Mouse (Mus musculus) brown adipose tissue, adult 24 weeks (tissue): ENCODE results near the gene Ttyh3. TPM values are rescaled to one million over a fixed set of nuclear protein-coding genes. Genes with fewer than 3 reads are reported as not detected.

ENCODE experiments used
- H3K27ac ChIP-seq: fragments of 200-500 bp; replicated peaks from 2 replicates; pipeline ENCODE4 v1.5.1; 2012; ENCODE audit warnings: low read depth, mild to moderate bottlenecking, low read length
- H3K4me1 ChIP-seq: fragments of 200-500 bp; 2 replicates; pipeline ENCODE4 v1.6.1; 2012; ENCODE audit warnings: low read length, mixed read lengths; ENCODE audit not compliant: control insufficient read depth, insufficient read depth, insufficient read length
- H3K4me3 ChIP-seq: fragments of 200-500 bp; 2 replicates; pipeline ENCODE4 v1.5.1; 2012; ENCODE audit warnings: low read depth, mild to moderate bottlenecking, low read length, moderate library complexity; ENCODE audit not compliant: insufficient read depth
- polyA plus RNA-seq: library from polyadenylated mRNA; stranded (reverse); fragments of >200 nt; gene quantifications from 2 replicates; pipeline ENCODE4 v1.2.4, GENCODE M21; 2012; ENCODE audit not compliant: missing spikeins, insufficient read depth, insufficient read length

Ttyh3 gene
- polyA plus RNA-seq, 1 experiment: 4.8 TPM

GRCm38 (mm10) chr5:140611611-140612185, 37.1 kb downstream of the Ttyh3 start:
- no peak overlapping the region; the same call in 1 of the 2 replicates for H3K27ac ChIP-seq
- H3K4me1 ChIP-seq: peaks cover 14% of the 10 kb centered on the region
- peak overlapping the region; percentile 56; the same call in 1 of the 2 replicates for H3K4me3 ChIP-seq

- H3K27ac ChIP-seq: peak overlapping the region; percentile 90
- peak overlapping the region; percentile 56 for H3K4me3 ChIP-seq
- peaks cover 15% of the 10 kb centered on the region; the same call in 1 of the 2 replicates for H3K4me1 ChIP-seq
Measured at GRCm38 (mm10) chr5:140611021-140611583, 37.7 kb downstream of the Ttyh3 start.

GRCm38 (mm10) chr5:140610273-140611011, 38.4 kb downstream of the Ttyh3 start:
- peaks cover 15% of the 10 kb centered on the region; the same call in 1 of the 2 replicates for H3K4me1 ChIP-seq
- H3K4me3 ChIP-seq: peak overlapping the region; percentile 56
- H3K27ac ChIP-seq: peak overlapping the region; percentile 90

GRCm38 (mm10) chr5:140609511-140610272, 39.1 kb downstream of the Ttyh3 start:
- H3K4me1 ChIP-seq: peaks cover 15% of the 10 kb centered on the region; the same call in 1 of the 2 replicates
- peak overlapping the region; percentile 78 for H3K27ac ChIP-seq
- peak overlapping the region; percentile 88 for H3K4me3 ChIP-seq

GRCm38 (mm10) chr5:140608634-140609015, 40.2 kb downstream of the Ttyh3 start:
- H3K4me1 ChIP-seq: peaks cover 15% of the 10 kb centered on the region; the same call in 1 of the 2 replicates
- H3K4me3 ChIP-seq: peak overlapping the region; percentile 88
- peak overlapping the region; percentile 78 for H3K27ac ChIP-seq

GRCm38 (mm10) chr5:140607836-140608633, 40.8 kb downstream of the Ttyh3 start:
- peak overlapping the region; percentile 78 for H3K27ac ChIP-seq
- peaks cover 15% of the 10 kb centered on the region; the same call in 1 of the 2 replicates for H3K4me1 ChIP-seq
- peak overlapping the region; percentile 88 for H3K4me3 ChIP-seq

GRCm38 (mm10) chr5:140607001-140607835, 41.6 kb downstream of the Ttyh3 start, which contains the start of gene Lfng:
Lfng (plus strand) TSS chr5:140607320.
- Histone ChIP-seq H3K4me3 (peak within 1 kb of the TSS; percentile 88), H3K4me1 (peaks cover 15% of the 10 kb centered on the region; the same call in 1 of the 2 replicates), H3K27ac (peak within 1 kb of the TSS; percentile 78)

GRCm38 (mm10) chr5:140606386-140606785, 42.4 kb downstream of the Ttyh3 start:
- H3K27ac ChIP-seq: no peak overlapping the region; the same call in 1 of the 2 replicates
- H3K4me3 ChIP-seq: peak overlapping the region; percentile 88
- peaks cover 12% of the 10 kb centered on the region; the same call in 1 of the 2 replicates for H3K4me1 ChIP-seq

GRCm38 (mm10) chr5:140605228-140605627, 43.6 kb downstream of the Ttyh3 start:
- Histone ChIP-seq H3K4me1 (peaks cover 8% of the 10 kb centered on the region; the same call in 1 of the 2 replicates), H3K4me3 (no peak overlapping the region), H3K27ac (no peak overlapping the region)

GRCm38 (mm10) chr5:140604386-140604785, 44.4 kb downstream of the Ttyh3 start:
- no peak overlapping the region for H3K27ac ChIP-seq
- peaks cover 8% of the 10 kb centered on the region; the same call in 1 of the 2 replicates for H3K4me1 ChIP-seq
- no peak overlapping the region for H3K4me3 ChIP-seq

- Histone ChIP-seq H3K27ac (no peak overlapping the region), H3K4me1 (peaks cover 8% of the 10 kb centered on the region; the same call in 1 of the 2 replicates), H3K4me3 (no peak overlapping the region)
Measured at GRCm38 (mm10) chr5:140602540-140602939, 46.3 kb downstream of the Ttyh3 start.

GRCm38 (mm10) chr5:140601712-140602111, 47.1 kb downstream of the Ttyh3 start:
- Histone ChIP-seq H3K27ac (no peak overlapping the region), H3K4me3 (no peak overlapping the region), H3K4me1 (peaks cover 6% of the 10 kb centered on the region; the same call in 1 of the 2 replicates)

GRCm38 (mm10) chr5:140599939-140600338, 48.9 kb downstream of the Ttyh3 start:
- no peak overlapping the region for H3K4me3 ChIP-seq
- no peaks in the 10 kb centered on the region; the same call in 1 of the 2 replicates for H3K4me1 ChIP-seq
- H3K27ac ChIP-seq: no peak overlapping the region
